Mouse (Mus musculus) forebrain, embryonic 16.5 days (tissue): ENCODE measurements around the gene Slc8a1. TPM values are rescaled to one million over a fixed set of nuclear protein-coding genes. Genes with fewer than 3 reads are reported as not detected.

Experiments
- ATAC-seq: fragments of 200-750 bp; cut with Nextera tagmentation; 2 replicates; pipeline ENCODE4 v1.8.0; 2017; ENCODE audit warnings: mild to moderate bottlenecking, moderate library complexity
- H3K27ac ChIP-seq: fragments of 300-500 bp; sonication (generic); 2 replicates; pipeline ENCODE4 v1.5.1; 2014; ENCODE audit warnings: low read length, control low read depth
- H3K27me3 ChIP-seq: fragments of 300-500 bp; sonication (generic); replicated peaks from 2 replicates; pipeline ENCODE4 v1.6.1; 2014; ENCODE audit warnings: low read length; ENCODE audit not compliant: control insufficient read depth, insufficient read depth
- H3K36me3 ChIP-seq: fragments of 300-500 bp; sonication (generic); 2 replicates; pipeline ENCODE4 v1.6.1; 2014; ENCODE audit not compliant: control insufficient read depth, insufficient read depth
- H3K4me1 ChIP-seq: fragments of 300-500 bp; sonication (generic); replicated peaks from 2 replicates; pipeline ENCODE4 v1.6.1; 2014; ENCODE audit warnings: low read length; ENCODE audit not compliant: control insufficient read depth, insufficient read depth
- H3K4me2 ChIP-seq: fragments of 300-500 bp; sonication (generic); 2 replicates; pipeline ENCODE4 v1.6.1; 2014; ENCODE audit warnings: mild to moderate bottlenecking, low read length, control low read depth
- H3K4me3 ChIP-seq: fragments of 300-500 bp; sonication (generic); replicated peaks from 2 replicates; pipeline ENCODE4 v1.5.1; 2014; ENCODE audit warnings: mild to moderate bottlenecking, low read length, control low read depth
- H3K9ac ChIP-seq: fragments of 300-500 bp; sonication (generic); replicated peaks from 2 replicates; pipeline ENCODE4 v1.6.1; 2014; ENCODE audit warnings: low read depth, low read length, control low read depth
- H3K9me3 ChIP-seq: fragments of 300-500 bp; sonication (generic); 2 replicates; pipeline ENCODE4 v1.6.1; 2016; ENCODE audit warnings: low read length; ENCODE audit not compliant: control insufficient read depth
- WGBS: fragments of 180-500 bp; shearing (Covaris S2); extraction: QIAGEN DNeasy Blood & Tissue Kit; methylation state at CpG from one replicate; pipeline ENCODE4 v1.1.7; 2014; 5-methylcytosine and 5-hydroxymethylcytosine counted together
- polyA plus RNA-seq: library from polyadenylated mRNA; unstranded; fragments of >200 nt; fragmentation: Nextera tagmentation; extraction: Ambion mirVana; gene quantifications from 2 replicates; pipeline ENCODE4 v1.2.1, GENCODE M21; 2015

Gene Slc8a1
- polyA plus RNA-seq, 1 experiment from 2014 or later: 21.7 TPM

DNA sequence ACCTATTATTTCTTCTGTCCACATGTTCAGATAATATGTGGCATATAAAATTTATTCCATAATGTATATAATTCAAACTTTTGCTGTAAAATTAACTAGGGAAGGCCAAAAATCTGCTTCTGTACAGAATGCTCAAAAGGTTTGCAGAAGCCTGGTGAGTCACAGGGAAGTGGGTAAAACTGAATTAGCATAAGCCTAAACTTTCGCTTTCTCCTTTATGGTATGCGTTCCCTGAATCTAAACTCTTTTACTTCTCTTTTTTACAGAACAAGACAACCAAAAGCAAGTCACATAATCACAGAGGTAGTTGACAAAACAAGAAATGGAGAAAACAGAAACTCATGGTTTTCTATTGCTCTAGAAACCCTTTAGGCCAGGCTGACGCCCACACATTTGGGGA is 202.1 kb downstream of the Slc8a1 start:
- H3K27me3 ChIP-seq: no peaks in the 10 kb centered on the region
- H3K9ac ChIP-seq: no peak overlapping the region
- no peaks in the 10 kb centered on the region for H3K9me3 ChIP-seq
- ATAC-seq: no peak
- no peak overlapping the region for H3K4me2 ChIP-seq
- H3K4me3 ChIP-seq: no peak overlapping the region
- no peaks in the 10 kb centered on the region for H3K36me3 ChIP-seq
- H3K4me1 ChIP-seq: no peaks in the 10 kb centered on the region
- H3K27ac ChIP-seq: no peak overlapping the region
- 88% methylated on average over 3 of the region's 3 CpGs for WGBS

- Histone ChIP-seq H3K4me2 (no peak overlapping the region), H3K27me3 (no peaks in the 10 kb centered on the region), H3K9ac (no peak overlapping the region), H3K4me1 (peaks cover 4% of the 10 kb centered on the region; the same call in 1 of the 2 replicates), H3K9me3 (no peaks in the 10 kb centered on the region), H3K36me3 (no peaks in the 10 kb centered on the region), H3K27ac (0 out of 2 replicates have a peak overlapping the region, but pooled peaks have one; percentile 23), H3K4me3 (no peak overlapping the region)
- WGBS: 70% methylated on average over 2 of the region's 2 CpGs
- no peak for ATAC-seq
Observed at GRCm38 (mm10) chr17:81529849-81530248, 208.3 kb downstream of the Slc8a1 start.

- no peak for ATAC-seq
- Histone ChIP-seq H3K9ac (no peak overlapping the region), H3K27ac (no peak overlapping the region; the same call in 1 of the 2 replicates), H3K27me3 (no peaks in the 10 kb centered on the region), H3K9me3 (no peaks in the 10 kb centered on the region), H3K4me2 (no peak overlapping the region), H3K36me3 (no peaks in the 10 kb centered on the region), H3K4me3 (no peak overlapping the region), H3K4me1 (peaks cover 4% of the 10 kb centered on the region; the same call in 1 of the 2 replicates)
- 65% methylated on average over 4 of the region's 4 CpGs for WGBS
Observed at GRCm38 (mm10) chr17:81528940-81529339, 209.2 kb downstream of the Slc8a1 start.

- ATAC-seq: no peak
- H3K9ac ChIP-seq: no peak overlapping the region
- no peaks in the 10 kb centered on the region for H3K27me3 ChIP-seq
- no peak overlapping the region for H3K27ac ChIP-seq
- no peak overlapping the region for H3K4me2 ChIP-seq
- no peaks in the 10 kb centered on the region for H3K36me3 ChIP-seq
- no peak overlapping the region for H3K4me3 ChIP-seq
- WGBS: 85% methylated on average over 3 of the region's 3 CpGs
- no peaks in the 10 kb centered on the region for H3K9me3 ChIP-seq
- peaks cover 4% of the 10 kb centered on the region; the same call in 1 of the 2 replicates for H3K4me1 ChIP-seq
Observed at GRCm38 (mm10) chr17:81526463-81526862, 211.7 kb downstream of the Slc8a1 start.

DNA sequence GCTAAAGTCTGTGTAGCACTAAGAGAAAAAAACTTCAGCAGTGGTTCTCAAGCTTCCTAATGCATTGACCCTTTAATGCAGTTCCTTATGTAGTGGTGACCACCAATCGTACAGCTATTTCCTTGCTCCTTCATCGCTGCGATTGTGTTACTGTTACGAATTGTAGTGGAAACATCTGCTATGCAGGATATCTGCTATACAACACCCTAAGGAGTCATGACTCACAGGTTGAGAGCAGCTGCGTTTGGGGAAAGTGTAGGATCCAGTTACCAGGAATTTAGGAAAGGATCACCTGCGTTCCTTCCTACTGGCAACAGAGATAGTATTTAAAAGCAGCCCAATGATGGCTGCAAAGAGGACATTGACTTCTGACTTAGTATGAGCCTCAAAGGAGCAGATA is 213.4 kb downstream of the Slc8a1 start:
- H3K4me3 ChIP-seq: no peak overlapping the region
- peaks cover 3% of the 10 kb centered on the region; the same call in 1 of the 2 replicates for H3K4me1 ChIP-seq
- no peak for ATAC-seq
- H3K9ac ChIP-seq: no peak overlapping the region
- no peaks in the 10 kb centered on the region for H3K27me3 ChIP-seq
- 89% methylated on average over 6 of the region's 6 CpGs for WGBS
- no peak overlapping the region for H3K27ac ChIP-seq
- no peaks in the 10 kb centered on the region for H3K9me3 ChIP-seq
- no peaks in the 10 kb centered on the region for H3K36me3 ChIP-seq
- H3K4me2 ChIP-seq: no peak overlapping the region

GRCm38 (mm10) chr17:81523943-81524342 is 214.2 kb downstream of the Slc8a1 start:
- H3K9ac ChIP-seq: no peak overlapping the region
- ATAC-seq: no peak
- no peak overlapping the region for H3K4me2 ChIP-seq
- H3K4me3 ChIP-seq: no peak overlapping the region
- no peaks in the 10 kb centered on the region for H3K9me3 ChIP-seq
- 7% methylated on average over 2 of the region's 2 CpGs for WGBS
- H3K27me3 ChIP-seq: no peaks in the 10 kb centered on the region
- H3K27ac ChIP-seq: no peak overlapping the region
- H3K4me1 ChIP-seq: no peaks in the 10 kb centered on the region
- H3K36me3 ChIP-seq: no peaks in the 10 kb centered on the region

- 90% methylated on average over 10 of the region's 10 CpGs for WGBS
- H3K36me3 ChIP-seq: no peaks in the 10 kb centered on the region
- H3K4me2 ChIP-seq: no peak overlapping the region
- no peak overlapping the region for H3K4me3 ChIP-seq
- no peaks in the 10 kb centered on the region for H3K4me1 ChIP-seq
- no peak for ATAC-seq
- H3K27ac ChIP-seq: no peak overlapping the region
- H3K9ac ChIP-seq: no peak overlapping the region
- H3K9me3 ChIP-seq: no peaks in the 10 kb centered on the region
- no peaks in the 10 kb centered on the region for H3K27me3 ChIP-seq
Observed at GRCm38 (mm10) chr17:81518316-81519025, 219.7 kb downstream of the Slc8a1 start.

DNA sequence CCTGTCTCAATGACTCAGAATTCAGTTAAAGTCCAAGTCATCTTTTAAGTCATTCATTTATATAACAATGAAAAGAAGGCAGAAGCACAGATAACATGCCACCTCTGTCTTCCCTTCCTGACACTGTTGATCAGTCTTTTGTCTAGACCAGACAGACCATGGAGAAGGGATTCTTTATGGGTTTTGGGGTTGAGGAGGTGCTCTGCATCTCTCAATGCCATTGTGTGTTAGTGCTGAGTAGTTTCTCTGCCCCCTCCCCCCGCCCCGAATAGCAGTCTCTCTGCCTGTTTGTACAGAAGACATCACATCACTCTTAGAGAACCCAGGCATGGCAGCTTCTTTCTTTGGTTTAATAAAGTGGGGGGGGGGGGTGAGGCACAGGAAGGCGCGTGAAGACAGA is 222.0 kb downstream of the Slc8a1 start:
- no peak overlapping the region for H3K4me3 ChIP-seq
- 88% methylated on average over 4 of the region's 4 CpGs for WGBS
- H3K27ac ChIP-seq: no peak overlapping the region
- no peaks in the 10 kb centered on the region for H3K36me3 ChIP-seq
- ATAC-seq: no peak
- H3K9me3 ChIP-seq: no peaks in the 10 kb centered on the region
- no peaks in the 10 kb centered on the region for H3K4me1 ChIP-seq
- no peak overlapping the region for H3K9ac ChIP-seq
- no peak overlapping the region for H3K4me2 ChIP-seq
- no peaks in the 10 kb centered on the region for H3K27me3 ChIP-seq

- 84% methylated on average over 4 of the region's 4 CpGs for WGBS
- H3K9ac ChIP-seq: no peak overlapping the region
Observed at GRCm38 (mm10) chr17:81514022-81514421, 224.2 kb downstream of the Slc8a1 start.

More at GRCm38 (mm10) chr17:81514022-81514421, 224.2 kb downstream of the Slc8a1 start:
- Histone ChIP-seq H3K4me1 (no peaks in the 10 kb centered on the region), H3K4me3 (no peak overlapping the region), H3K27me3 (no peaks in the 10 kb centered on the region), H3K9me3 (no peaks in the 10 kb centered on the region), H3K4me2 (no peak overlapping the region), H3K36me3 (no peaks in the 10 kb centered on the region), H3K27ac (no peak overlapping the region)
- ATAC-seq: no peak
